Mouse (Mus musculus) thymus, postnatal 4 days (tissue): ENCODE data around the gene E130114P18Rik.

Experiments used
- DNase-seq: peaks from one replicate; pipeline ENCODE4 v3.0.0; 2021

The E130114P18Rik gene

DNA sequence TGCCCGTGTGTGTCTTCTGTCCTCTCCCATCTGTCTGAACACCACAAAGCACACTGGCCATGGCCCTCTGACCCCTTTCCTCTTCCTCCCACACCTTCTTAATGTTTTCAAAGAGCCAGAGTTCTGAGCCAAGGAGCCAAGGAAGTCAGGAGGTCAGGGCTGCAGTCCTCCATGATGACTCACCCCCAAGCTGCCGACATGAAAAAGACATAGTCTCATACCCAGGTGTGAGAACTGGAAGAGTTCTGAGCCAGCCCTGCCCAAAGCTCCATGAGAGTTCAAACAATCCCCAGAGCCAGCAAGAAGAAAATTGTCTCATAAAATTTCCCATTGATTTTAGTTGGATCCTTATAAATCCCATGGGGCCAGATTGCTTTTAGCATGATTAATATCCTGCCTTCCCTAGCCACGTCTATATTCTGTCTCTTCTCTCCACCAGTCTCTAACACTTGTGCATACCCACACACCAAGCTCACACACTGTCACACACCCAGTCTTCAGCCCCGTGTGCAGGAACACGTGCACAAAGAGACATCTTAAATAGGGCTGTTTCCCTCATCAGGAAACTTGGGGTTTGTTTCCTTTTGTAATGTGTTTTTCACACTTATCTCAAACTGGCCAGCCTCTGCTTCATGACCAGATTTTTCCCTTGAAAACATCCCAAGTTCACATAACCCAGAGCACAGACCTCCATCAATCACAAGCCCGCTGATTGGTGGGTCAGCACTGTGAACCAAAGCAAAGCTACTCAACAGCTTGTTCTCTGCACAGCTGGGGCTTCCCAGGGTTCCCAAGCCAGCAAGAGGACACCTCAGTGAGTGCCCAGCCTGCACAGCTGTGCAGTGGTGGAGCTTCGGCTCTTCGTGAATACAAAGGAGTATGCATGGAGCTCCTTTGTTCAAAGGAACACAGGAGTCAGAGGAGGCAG is 88.2 kb downstream of the E130114P18Rik start:
- no peak for DNase-seq

DNA sequence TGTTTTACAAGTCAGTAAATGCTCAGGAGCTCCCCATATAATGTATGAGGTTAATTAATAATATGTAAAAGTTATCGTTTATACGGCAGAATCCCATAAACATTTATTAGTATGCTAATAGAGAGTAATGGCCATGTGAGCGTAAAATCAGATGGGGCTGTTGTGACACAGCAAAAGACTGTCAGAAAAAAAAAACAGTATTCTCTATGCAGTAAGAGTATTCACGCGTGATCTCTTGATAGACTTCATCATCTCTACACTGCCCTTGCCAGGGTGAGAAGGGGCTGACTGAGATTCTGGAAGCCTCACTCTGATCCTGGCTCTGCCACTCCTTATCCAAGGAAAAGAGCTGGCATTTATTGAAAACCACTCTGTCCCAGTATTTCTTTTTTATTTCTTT is 91.9 kb downstream of the E130114P18Rik start:
- DNase-seq, result no peak

DNA sequence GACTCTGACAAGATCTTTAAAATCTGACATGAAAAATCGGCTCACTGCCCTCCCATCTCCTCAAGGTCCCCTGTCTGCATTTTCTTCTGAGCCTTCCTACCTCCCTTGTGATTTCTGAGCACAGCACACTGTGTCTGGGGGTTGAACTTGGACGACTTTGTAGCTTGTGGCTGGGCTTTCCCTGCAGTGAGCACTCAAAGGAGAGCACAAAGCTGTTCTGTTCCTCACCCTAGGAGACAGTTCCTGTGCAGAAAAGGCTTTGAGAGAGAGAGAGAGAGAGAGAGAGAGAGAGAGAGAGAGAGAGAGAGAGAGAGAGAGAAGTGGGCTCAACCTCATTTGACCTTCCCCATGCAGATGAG is 101.3 kb downstream of the E130114P18Rik start:
- no peak for DNase-seq

DNA sequence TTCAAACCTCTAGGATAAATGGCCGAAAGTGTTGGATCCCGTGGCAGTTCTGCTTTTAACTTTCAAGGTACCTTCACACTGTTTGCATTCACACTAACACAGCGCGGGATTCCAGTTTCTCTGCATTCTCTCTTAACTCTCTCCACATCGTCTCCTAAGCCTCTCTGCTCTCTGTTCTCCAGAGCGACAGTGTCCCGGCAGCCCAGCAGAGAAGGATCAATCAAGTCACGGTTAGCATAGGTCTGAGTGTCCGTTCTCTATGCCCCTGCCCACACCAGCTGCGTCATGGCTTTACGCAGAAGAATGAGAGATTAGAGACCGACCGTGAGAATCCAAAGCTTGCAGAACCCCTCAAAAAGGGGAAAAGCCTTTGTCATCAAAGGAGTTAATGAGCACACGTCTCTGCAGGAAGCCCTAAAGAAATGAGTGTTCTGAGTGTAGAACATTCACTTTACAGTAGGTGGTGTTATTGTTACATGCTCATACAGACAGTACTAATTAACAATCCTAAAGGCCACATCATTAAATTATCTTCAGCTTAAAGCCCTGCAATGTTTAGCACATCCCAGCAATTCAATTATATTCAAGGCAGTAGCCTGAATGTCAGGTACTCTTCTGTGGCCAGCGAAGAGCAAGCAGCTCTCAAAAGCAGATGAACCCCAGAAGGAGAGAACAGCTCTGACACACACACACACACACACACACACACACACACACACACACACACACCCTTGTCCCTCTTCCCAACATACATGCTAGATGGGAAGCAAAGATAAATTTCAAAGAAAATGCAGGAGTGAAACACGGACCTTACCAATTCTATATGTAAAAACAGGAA is 101.9 kb downstream of the E130114P18Rik start:
- DNase-seq, result no peak

DNA sequence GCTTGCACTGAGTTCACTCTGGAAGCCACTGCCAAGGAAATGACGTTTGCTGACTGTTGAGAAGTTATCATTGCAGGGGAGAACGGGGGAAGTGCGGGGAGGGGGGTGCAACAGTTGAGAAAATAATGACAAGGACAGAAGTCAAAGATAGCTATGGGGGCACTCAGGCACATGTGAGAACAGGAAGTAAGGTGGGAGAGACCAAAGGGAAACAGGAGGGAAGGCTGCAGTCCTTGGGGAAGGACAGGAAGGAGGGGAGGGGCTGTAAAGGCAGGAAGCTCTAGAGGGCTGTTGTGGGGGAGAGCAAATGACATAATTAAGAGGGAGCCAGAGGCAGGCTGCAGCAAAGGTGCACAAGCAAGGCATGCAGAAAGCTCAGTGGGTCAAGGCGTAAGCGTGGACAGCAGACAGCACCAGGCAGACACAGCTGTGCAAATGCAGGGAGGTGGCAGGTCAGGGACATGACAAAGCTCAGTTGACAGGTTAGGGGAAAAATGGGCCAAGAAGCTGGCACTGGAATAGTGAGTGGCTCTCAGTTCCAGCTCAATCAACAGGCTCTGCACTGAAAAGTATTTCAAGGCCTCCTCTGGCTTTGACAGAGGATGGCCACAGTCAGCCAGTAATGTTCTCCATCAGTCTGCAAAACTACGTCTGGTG is 103.9 kb downstream of the E130114P18Rik start:
- DNase-seq, result peak; percentile 23

DNA sequence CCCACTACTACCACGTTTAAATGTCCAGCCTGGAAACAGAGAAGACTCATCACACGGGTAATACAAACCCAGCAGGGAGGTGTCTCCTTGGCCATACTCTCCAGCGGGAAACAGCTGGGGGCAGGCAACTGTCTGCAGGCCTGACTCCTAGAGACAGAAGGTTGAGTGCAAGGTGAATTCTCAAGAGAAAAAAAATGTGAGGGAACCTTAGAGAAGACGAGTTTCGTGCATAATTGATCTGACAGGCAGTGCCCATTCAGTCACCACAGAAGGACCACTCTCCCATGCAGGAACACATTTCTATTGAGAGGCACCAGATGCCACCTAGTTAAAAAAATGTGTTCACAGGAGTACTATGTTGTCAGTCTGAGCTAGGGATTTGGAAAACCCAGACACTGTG is 105.4 kb downstream of the E130114P18Rik start:
- DNase-seq, result no peak

DNA sequence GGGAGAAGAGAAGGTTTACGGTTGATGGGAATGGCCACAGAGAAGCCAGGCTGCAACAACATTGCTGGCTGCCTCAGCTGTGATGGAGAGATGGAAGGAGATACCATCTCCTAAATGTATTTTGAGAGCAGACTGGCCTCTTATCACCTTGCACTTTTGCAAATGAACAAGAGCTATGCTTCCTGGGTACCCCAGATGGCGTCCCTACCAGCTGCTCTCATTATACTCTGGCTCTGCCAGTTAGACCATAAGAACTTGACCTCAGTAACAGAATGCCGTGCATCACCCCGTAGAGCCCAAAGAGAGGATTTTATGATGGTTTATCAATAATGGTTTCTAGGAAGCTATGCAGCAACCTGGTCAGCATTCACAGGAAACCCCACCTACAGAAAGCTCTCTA is 106.0 kb downstream of the E130114P18Rik start:
- DNase-seq, result no peak

DNA sequence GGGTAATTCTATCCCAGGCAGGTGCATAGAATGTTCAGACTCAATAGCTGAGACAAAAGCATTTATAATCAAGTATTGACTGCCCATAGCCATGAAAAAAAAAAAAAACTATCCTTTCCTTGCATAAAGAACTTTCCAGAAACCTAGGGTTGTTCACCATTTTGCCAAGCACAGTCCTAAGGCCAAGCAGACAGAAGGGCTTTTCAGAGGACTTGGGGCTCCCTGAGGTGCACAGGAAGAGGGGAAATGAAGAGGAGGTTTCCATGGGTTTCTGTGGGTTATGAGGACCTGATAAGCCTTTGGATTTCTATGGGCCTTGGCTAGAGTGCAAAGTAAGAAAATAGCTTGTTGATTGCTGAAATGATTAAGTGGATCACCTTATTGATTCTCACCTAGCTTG is 107.5 kb downstream of the E130114P18Rik start:
- no peak for DNase-seq

DNA sequence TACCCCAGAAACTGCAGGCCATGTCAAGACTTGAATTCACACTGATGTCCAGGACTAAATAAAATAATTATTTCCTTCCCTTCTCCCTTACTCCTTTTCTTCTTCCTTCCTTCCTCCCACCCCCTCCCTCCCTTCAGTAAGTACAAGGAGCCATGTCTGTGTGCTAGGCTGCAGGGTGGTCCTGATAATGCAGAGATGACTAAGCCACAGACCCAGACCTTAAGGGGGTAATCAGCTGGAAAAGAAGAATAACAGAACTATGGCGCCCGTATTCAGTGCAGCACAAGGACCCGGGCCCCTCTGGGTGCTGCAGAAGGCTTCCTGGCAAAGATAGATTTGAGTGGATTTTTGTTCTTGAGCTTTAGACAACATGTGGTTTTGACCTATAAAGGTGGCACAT is 108.1 kb downstream of the E130114P18Rik start:
- no peak for DNase-seq

DNA sequence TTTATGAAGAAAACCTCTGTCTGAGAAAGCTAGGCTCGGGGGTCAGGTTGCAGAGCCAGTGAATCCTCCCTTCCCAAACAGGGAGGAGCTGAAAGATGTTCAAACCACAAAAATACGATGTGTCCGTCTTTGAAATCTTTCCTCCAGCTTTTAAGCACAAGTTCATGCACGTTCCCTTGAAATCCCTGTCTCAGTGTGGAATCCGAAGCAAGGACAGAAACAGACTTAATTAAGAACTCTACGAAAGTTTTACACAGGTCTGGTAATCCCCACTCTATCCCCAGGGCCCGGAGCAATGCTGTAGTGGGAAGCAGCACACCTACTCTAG is 112.5 kb downstream of the E130114P18Rik start:
- no peak for DNase-seq

DNA sequence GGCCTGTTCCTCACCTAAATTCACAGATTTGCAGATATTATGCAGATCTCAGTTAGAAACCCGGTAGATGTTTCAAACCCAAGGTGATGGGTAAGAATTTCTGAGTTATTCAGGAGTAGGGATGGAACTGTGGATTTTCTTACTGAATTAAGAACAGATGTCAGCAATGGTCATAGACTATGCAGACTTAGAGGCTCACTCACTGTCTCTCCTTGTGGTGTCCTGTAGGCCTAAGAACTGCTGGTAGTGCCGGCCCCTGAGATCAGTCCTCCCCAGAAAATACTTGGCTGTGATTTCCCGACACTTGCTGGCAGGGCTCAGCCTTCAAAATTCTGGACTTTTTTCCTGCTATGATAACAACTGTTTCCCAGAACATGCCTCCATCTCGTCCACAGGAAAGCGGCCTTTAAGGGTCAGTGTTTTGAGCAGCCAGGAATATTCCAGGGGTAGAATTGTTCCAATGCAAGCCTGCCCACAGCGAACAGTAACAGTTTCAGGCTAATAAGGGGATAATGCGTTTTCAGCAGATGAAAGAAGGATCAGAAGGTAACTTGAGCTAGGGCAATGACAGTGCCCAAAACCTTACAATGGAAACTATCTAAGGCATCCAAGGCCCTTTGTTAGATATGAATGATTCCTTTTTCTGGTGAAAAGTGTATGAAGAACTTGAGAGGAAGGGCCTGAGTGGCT is 113.0 kb downstream of the E130114P18Rik start:
- DNase-seq, result no peak

DNA sequence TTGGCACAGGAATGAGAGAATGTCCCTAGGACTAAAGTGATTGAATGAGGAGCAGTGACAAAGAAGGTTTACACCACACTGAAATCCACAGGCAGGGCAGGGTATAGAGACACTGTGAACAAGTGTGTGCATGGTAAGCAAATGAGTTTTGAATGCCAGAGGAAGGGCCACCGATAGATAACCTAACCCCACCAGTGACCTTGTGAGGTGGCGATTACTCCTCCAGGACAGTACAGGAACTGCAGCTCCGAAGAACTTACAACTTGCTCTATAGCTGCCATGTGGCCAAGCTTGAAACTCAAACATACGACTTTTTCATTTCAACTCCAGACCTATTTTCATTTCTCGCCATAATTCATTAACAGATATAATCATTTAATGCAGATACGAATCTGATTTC is 114.0 kb downstream of the E130114P18Rik start:
- DNase-seq, result no peak

DNA sequence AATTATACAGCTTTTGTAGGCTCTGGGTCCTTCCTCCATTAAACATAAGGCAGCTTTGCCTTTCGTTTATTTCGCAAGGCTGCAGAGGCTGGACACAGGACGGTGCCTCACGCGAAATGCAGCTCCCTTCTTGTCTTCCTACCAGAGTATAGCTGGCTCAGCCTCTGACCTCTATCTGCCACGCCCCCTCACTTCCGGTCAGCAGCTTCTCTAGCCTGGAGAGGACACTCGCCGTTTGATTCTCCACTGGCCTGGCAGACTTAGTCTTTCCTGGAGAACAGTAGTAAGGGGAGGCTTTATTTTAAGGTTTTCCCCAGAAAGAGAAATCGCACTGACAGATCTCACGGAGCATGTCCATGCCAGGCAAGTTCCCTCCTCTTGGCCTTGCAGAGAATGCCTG is 115.0 kb downstream of the E130114P18Rik start:
- no peak for DNase-seq

DNA sequence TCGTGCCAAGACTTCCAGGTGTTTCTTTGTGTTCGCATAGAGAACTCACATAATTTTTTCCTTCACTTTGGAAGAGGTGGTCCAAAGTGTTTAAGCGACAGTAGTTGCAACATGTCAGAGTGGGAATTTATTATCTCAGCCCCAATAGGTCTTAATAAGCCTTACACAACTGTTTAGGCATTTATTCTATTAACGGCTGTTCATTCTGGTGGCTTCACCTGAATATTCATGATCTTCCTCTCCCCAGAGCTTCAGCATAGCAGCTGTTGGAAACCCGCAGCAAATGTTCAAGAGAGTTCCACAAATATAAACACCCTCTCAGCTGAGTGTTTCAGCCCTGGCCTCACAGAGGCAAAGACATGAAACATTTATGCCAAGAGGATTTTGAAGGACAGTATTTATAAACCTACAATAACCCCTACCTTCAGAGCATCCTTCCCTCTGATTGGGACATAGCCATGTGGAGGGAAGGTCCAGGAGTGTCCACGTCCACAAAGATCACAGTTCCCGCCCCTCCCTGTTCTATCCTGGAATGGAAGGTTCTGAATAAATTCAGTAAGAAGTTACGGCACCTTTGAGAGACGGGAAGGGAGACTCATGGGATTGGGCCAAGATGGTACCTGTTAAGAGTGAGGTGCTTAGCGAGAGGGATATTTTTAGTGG is 116.1 kb downstream of the E130114P18Rik start:
- DNase-seq, result no peak

DNA sequence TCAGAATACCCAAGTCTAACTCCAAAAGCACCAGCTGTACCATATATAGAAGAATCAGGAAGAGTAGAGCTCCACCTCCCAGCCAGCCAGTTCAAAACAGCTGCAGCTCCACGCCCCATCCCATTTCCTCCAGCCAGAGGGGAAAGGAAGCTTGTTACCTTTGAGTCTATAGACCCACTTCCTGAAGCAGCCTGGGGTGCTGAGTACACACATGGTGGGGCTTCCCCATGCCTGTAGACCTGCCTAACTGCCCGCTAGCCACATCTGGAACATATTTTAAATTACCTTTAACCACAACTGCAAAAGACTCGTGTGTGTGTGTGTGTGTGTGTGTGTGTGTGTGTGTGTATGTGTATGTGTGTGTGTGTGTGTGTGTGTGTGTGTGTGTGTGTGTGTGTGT is 120.3 kb downstream of the E130114P18Rik start:
- peak; percentile 51 for DNase-seq

DNA sequence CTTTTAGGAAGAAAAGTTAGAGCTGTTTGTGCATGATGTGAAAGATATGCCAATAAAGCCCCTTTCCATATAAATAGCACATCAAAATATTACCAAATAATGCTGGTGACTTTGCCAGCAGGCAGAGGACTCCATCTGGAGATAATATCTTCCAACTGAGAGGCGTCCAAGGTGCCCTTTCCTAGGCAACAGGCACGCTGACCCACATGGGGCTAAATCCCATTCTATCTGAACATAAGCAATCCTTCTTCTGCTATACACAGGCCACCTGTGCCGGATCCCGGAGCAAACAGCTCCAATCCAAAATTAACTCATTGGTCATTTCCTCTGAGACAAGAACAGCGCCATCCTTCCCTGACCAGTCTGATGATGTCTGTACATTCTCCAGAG is 128.3 kb downstream of the E130114P18Rik start:
- no peak for DNase-seq

DNA sequence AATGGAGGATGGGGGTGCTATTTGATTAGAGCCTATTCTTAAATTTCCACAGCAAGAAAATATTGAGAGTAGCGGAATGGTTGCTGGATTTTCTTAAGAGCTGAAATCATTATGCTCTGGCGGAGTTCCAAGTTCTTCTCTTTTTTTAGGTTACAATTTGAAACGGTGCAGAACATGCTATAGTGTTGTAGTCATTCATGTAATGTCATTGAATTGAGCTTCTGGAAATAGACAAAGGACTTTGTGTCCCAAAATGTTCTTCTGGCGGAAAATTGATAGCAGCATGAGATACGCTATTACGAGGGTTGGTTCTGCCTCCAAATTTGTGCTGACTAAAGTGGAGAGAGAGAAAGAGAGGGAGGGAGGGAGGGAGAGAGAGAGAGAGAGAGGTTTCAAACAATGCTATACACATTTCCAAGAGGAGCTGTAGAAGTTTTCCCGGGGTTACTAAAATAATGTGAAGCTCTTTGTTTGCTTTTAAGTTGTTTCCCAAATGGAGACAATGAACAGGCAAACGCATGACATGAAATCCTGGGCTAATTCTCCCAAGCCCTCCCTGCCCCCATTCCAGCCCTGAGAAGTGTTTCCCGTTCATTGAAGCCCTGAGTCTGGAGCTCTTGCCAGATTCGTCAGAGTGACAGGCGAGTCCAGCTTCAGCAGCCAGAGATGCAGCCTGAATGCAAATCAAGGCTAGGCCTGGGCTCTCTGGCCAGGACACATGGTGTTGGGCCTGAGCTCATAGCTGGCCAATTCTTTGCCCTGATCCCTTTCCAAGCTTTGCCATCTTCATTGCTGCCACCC is 128.9 kb downstream of the E130114P18Rik start:
- no peak for DNase-seq

DNA sequence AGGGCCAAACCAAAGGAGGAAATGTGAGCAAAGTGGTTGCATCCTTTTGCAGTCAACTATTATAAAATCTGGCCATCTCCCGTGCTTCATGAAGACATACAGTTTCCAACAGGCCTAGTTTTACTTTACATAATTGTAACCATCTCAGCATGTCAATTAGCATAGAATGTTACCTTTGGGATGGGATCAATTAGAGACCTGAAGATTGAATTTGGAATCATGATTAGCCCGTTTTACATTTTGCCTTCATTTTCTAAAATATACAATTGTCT is 129.5 kb downstream of the E130114P18Rik start:
- DNase-seq, result no peak

DNA sequence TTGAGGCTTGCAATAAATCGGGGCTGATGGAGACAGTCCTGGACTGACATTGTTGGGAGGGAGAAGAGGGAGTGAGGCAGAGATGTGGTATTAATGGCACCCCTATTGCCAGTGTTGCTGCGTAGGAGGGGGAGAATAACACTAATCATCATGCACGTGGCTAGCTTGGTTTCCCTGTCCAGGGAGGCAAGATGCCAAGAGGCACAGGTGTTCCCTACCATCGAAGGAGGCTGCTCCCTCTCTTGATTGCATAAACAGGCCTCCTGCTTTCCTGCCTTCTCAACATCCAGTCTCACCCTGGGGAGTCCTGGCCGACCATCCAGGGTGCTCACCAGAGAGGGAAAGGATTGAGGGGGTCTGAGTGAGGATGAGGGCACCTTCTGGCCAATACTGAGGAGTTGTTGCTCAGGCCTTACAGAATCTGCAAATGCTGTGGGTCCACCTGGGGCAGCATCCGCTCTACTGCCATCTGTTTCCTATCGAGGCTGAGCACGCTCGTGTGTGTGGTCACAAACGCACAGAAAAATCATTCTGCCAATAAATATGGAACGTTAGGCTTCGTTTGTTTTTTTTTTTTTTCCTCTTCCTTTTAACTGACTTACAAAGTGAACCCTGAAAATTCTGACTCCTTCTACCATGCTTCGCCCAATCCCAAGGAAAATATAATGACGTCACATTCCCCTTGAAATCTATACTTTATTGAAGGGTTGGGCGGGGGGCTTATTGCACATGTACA is 130.0 kb downstream of the E130114P18Rik start:
- DNase-seq, result no peak

DNA sequence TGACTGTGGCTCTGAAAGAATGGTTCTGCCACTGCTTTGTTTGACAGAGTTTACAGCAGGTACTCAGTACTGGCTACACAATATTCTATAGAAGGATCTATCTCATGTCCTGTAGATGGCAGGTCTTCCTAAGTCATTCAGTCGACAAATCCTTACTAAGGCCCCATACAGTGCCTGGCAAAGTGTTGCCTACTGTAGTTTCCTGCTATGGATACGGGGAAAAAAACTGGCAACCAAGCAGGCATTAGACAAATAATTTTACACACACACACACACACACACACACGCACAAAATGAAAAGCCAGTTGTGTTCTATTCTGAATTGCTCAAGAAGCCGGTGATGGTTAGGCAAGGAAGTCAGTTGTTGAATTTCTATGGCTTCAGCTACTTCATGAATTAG is 130.6 kb downstream of the E130114P18Rik start:
- DNase-seq, result no peak

DNA sequence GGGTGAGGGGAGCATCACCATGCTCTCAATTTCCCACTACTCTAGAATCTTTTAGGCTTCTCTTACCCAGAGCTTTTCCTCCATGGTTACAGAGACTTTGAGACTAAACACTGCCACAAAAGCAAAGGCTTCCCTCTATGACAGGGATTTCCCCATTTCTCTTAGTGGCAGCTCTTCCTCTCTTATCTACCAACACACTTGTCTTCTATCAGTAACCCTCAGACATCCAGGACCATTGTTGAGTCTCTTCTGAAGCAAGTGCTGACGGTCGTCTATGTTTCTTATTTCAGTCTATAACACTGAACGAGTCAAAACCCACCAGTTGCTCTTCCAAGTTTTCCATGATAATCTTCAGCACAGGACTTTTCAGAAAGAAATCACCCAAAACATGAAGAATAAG is 137.5 kb downstream of the E130114P18Rik start:
- no peak for DNase-seq
